Mouse (Mus musculus) layer of hippocampus, adult 18-20 months (tissue): Measurements from ENCODE around the gene Cast. TPM values are rescaled to one million over a fixed set of nuclear protein-coding genes. Genes with fewer than 3 reads are reported as not detected.

ENCODE experiments used
- DNase-seq, 2 experiments: peaks; one replicate each; pipeline ENCODE4 v3.0.0; 2022; ENCODE audit warnings: low spot score in 2 of 2
- total RNA-seq, 2 experiments: library from RNA; stranded (reverse); gene quantifications; 2 replicates each; pipeline ENCODE4 v1.2.3; 2021

The Cast gene
- total RNA-seq, 2 experiments from 2014 or later: 6.0 to 8.5 TPM

DNA sequence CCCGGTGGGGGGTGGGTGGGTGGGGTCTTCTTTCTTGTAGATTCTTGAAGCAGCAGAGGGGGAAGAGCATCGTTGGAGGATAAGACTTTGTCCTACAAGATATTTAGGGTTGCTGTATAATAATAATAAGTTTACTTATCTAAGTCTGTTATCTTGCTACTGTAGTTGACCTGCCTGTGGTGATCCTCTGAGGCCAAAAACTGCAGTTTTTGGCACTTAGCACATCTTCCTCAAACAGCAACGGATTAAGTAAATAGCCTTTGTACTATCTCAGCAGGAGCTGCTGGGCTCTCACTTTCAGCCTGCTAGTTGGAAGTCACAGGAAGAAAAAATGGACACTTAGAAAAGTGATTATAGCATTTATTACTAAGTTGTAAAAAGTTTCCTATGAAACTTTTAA, 112.4 kb downstream of the Cast start:
- no peak for DNase-seq

DNA sequence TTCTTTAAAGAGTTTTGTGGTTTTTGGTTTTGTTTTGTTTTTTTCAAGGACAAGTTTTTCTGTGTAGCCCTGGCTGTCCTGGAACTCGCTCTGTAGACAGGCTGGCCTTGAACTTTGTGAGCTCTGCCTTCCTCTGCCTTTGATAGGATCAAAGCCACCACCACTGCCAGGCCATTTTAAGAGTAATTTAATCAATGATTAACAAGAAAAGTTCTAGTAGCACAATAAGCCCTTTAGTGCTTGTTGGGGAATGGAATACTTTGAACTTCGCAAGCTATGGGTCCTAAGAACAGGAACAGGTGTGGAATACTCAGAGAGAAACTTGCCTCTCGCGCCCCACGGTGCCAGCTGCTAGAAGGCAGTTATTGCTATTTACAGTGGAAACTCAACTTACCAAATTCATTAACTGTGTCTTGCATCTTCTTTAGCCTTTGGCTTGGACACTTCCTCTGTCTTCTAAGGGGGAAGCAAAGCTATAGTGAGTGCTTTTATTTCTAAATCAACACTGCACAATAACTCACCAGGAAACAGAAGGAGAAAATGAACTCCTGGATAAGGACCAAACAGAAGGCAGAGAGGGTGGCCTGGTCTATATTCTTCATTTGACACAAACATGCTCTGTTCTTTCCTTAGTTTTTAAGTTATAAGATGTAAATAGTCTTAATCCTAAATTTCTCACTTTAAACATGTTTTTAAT, 113.0 kb downstream of the Cast start:
- no peak for DNase-seq

Other genes with a start within 250 kb of the Cast start
- 1 to 10 TPM; 8.7 to 9.3 TPM for gene Erap1, start 169.2 kb downstream of the Cast start, total RNA-seq